Comparison of ENCODE assay signal across 14 mouse cellular contexts in genomic region chr14:100348336-100349164, GRCm38 (mm10).
DNase-seq lines count a peak whose midpoint lies in the region; ATAC-seq and TF ChIP-seq lines count a peak whose summit lies in the region.
"Had no signal": no experiment of that assay in that cellular context is flagged by ENCODE, and none has a peak within 500 bp of the region (broad histone marks: within the 10 kb centered on the region; RNA-seq: fewer than 3 reads in every experiment).

No protein-coding gene starts in this region.

- no peak overlapping the region for H3K27ac ChIP-seq in kidney, embryonic 15.5 days
- H3K27ac ChIP-seq: left cerebral cortex, adult 2 months; limb, embryonic 15.5 days; lung, embryonic 15.5 days had no signal

- ATAC-seq in kidney, embryonic 15.5 days (replicated peaks; ENCODE audit: low FRiP score) = no peak
- ATAC-seq in Patski = peak; percentile 86
- no peak for ATAC-seq in megakaryocyte, adult 5-6 weeks (ENCODE audit: poor library complexity, severe bottlenecking)

- 90% methylated on average over 4 of the region's 4 CpGs for WGBS in kidney, embryonic 15.5 days

- intact Hi-C loops in left cerebral cortex, postnatal 25 days (cut with DNase I) = no loop called here

- CTCF ChIA-PET in Patski (lab: Charles Lee) = no interaction called here

- no peak overlapping the region for H3K9ac ChIP-seq in kidney, embryonic 15.5 days
- H3K9ac ChIP-seq: heart, embryonic 12.5 days; limb, embryonic 15.5 days; lung, embryonic 15.5 days had no signal

- peaks cover 8% of the 10 kb centered on the region for H3K4me1 ChIP-seq in kidney, embryonic 15.5 days
- H3K4me1 ChIP-seq: heart, embryonic 12.5 days; lung, embryonic 15.5 days had no signal

- TF ChIP-seq CTCF in Patski (IDR thresholded peaks at IDR 0.05) = no peak

- H3K9me3 ChIP-seq in kidney, embryonic 15.5 days (replicated peaks) = no peaks in the 10 kb centered on the region
- H3K9me3 ChIP-seq: heart, embryonic 12.5 days; limb, embryonic 15.5 days; lung, embryonic 15.5 days had no signal

- H3K27me3 ChIP-seq in kidney, embryonic 15.5 days = no peaks in the 10 kb centered on the region
- H3K27me3 ChIP-seq in Patski = no peaks in the 10 kb centered on the region
- H3K27me3 ChIP-seq: heart, embryonic 12.5 days; limb, embryonic 15.5 days; lung, embryonic 15.5 days had no signal

- DNase-seq in cerebellum, adult 9-10 months = peak; percentile 8
- DNase-seq in cerebellum, adult 11 months = no peak
- DNase-seq in kidney, adult 9 months = peak; percentile 4
- DNase-seq in Patski (ENCODE audit: low read depth, low spot score) = peak; percentile 58
- DNase-seq in brain, embryonic 18.5 days (ENCODE audit: low read depth, low spot score) = peak; percentile 24
- DNase-seq in left cerebral cortex, postnatal 25 days (ENCODE audit: low spot score in 2 of 2) = no peak
- DNase-seq: gastrocnemius, postnatal 25 days; kidney, postnatal 36 days had no signal

- H3K4me2 ChIP-seq in kidney, embryonic 15.5 days = no peak overlapping the region
- H3K4me2 ChIP-seq: heart, embryonic 12.5 days; limb, embryonic 15.5 days; lung, embryonic 15.5 days had no signal

- H3K4me3 ChIP-seq in kidney, embryonic 15.5 days (replicated peaks) = no peak overlapping the region
- H3K4me3 ChIP-seq: heart, embryonic 12.5 days; left cerebral cortex, adult 2 months; limb, embryonic 15.5 days; lung, embryonic 15.5 days had no signal

- POLR2A ChIA-PET in Patski (lab: Charles Lee) = no interaction called here

- H3K36me3 ChIP-seq in kidney, embryonic 15.5 days = no peaks in the 10 kb centered on the region
- H3K36me3 ChIP-seq: heart, embryonic 12.5 days; limb, embryonic 15.5 days; lung, embryonic 15.5 days had no signal

- in situ Hi-C loops in Patski (cut with MboI; ENCODE audit: low pct_unique_long_range_greater_than_20kb) = no loop called here

Comparison
In these comparisons a context has a peak if more than half of its experiments do, and no peak if none do; other contexts are left out.
1. DNase-seq: peak in cerebellum, adult 9-10 months (single experiment), kidney, adult 9 months (single experiment), Patski (single experiment) and brain, embryonic 18.5 days (single experiment); none in cerebellum, adult 11 months (single experiment) and left cerebral cortex, postnatal 25 days (0 of 2).